In the genomic region with DNA sequence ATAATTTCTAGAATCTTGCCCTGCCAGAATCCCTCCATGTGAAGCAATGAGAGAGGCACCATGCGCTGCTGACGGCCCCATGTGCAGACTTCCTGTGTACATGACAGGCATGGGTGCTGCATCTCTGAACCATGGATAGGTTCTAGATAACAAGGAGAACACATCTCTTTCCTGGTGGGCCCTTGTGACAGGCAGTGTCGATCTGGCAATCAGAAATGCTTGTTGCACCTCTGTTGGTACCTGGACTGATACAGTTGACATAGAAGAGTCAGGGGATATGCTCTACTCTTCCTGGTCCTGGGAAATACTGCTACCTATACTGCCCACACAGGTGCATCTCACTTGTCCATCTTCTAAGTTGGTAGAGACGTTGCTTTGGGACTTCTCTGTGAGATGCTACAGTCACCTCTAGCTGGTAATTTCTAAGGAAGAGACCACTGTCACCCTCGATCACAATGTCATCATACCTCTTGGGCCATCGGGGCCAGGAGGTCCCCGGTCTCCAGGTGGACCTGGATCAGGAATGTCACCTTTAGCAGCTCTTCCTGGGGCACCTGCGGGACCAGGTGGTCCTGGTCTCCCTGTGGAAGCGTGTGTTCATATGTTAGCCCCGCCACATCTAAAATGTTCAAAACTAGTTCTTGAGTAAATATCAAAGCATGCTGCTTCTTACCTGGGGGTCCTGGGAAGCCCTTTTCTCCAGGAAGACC, we compare ENCODE assay signal across 16 mouse cellular contexts.
"Had no signal": no experiment of that assay in that cellular context is flagged by ENCODE, and none has a peak within 500 bp of the region (broad histone marks: within the 10 kb centered on the region; RNA-seq: fewer than 3 reads in every experiment).

No protein-coding gene starts in this region.

- H3K36me3 ChIP-seq: neural tube, embryonic 13.5 days; neural tube, embryonic 15.5 days; stomach, embryonic 15.5 days had no signal

- H3K9ac ChIP-seq: neural tube, embryonic 13.5 days; neural tube, embryonic 15.5 days; stomach, embryonic 15.5 days had no signal

- H3K4me1 ChIP-seq: stomach, embryonic 15.5 days had no signal

- H3K9me3 ChIP-seq: neural tube, embryonic 13.5 days; neural tube, embryonic 15.5 days; stomach, embryonic 15.5 days had no signal

- DNase-seq: retina, postnatal 1 day; right cerebral cortex, adult 18-20 months; right cerebral cortex, postnatal 14 days; right cerebral cortex, postnatal 25 days; right cerebral cortex, postnatal 4 days; spleen, adult 18-20 months; thymus, adult 18-20 months; thymus, adult 2 months; thymus, postnatal 14 days; thymus, postnatal 25 days; thymus, postnatal 36 days; thymus, postnatal 4 days had no signal

- H3K27me3 ChIP-seq: neural tube, embryonic 13.5 days; neural tube, embryonic 15.5 days; stomach, embryonic 15.5 days had no signal

- H3K4me3 ChIP-seq: neural tube, embryonic 13.5 days; neural tube, embryonic 15.5 days; stomach, embryonic 15.5 days had no signal

- H3K4me2 ChIP-seq: neural tube, embryonic 13.5 days; neural tube, embryonic 15.5 days; stomach, embryonic 15.5 days had no signal

- H3K27ac ChIP-seq: neural tube, embryonic 13.5 days; neural tube, embryonic 15.5 days; stomach, embryonic 15.5 days; stomach, postnatal 0 days had no signal
